Mouse (Mus musculus) embryonic fibroblast, embryonic 13.5 days (primary cell): ENCODE results near the gene Hist1h2ae. TPM values are rescaled to one million over a fixed set of nuclear protein-coding genes. Genes with fewer than 3 reads are reported as not detected.
A peak's percentile ranks its signal among the peaks of the same experiment; 100 is the strongest.

Experiments used
- H3K27ac ChIP-seq: 2 replicates; pipeline ENCODE4 v1.5.1; 2012; ENCODE audit warnings: low read length, control low read depth, inconsistent platforms; ENCODE audit not compliant: insufficient read depth
- H3K4me1 ChIP-seq: 2 replicates; pipeline ENCODE4 v1.6.1; 2011; ENCODE audit warnings: low read length; ENCODE audit not compliant: control insufficient read depth, insufficient read depth
- H3K4me3 ChIP-seq: 2 replicates; pipeline ENCODE4 v1.5.1; 2011; ENCODE audit warnings: mild to moderate bottlenecking, control low read depth, low read length; ENCODE audit not compliant: insufficient read depth
- CTCF ChIP-seq: IDR thresholded peaks from 2 replicates; pipeline ENCODE4 v1.5.1; 2011; ENCODE audit warnings: mild to moderate bottlenecking, control low read depth, low read length, moderate library complexity, borderline replicate concordance; ENCODE audit not compliant: insufficient read depth
- POLR2A ChIP-seq: IDR thresholded peaks from 2 replicates; pipeline ENCODE4 v1.6.1; 2011; ENCODE audit warnings: low read depth, mild to moderate bottlenecking, control low read depth, low read length, moderate library complexity
- polyA plus RNA-seq: library from polyadenylated mRNA; stranded (reverse); fragments of >200 nt; gene quantifications from 2 replicates; pipeline ENCODE4 v1.2.4, GENCODE M21; 2011; ENCODE audit warnings: low read depth; ENCODE audit not compliant: missing spikeins, insufficient read length

Gene Hist1h2ae
- polyA plus RNA-seq, 1 experiment = 6.0 TPM

DNA sequence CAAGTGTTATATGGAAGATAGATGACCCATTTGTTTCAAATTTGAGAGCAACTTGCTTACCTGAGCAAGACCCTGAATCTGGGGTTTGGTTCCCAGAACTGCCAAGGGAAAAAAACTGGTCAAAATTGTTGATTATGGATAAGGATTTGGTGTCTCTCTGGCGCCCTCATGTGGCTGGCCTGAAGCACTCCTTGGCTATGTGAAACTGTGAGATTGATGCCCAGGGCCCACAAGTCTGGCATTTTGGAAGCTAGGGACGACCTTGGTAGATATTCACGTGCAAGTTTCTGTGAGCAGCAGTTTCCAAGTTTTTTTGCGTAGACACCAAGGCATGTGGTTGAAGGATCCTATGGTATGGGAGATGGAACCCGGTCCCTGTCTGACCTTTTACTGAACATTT, 46.4 kb downstream of the Hist1h2ae start:
- H3K4me3 ChIP-seq = no peak overlapping the region
- TF ChIP-seq POLR2A = no peak
- peak; percentile 82; the same call in 1 of the 2 replicates for TF ChIP-seq CTCF
- peaks cover 7% of the 10 kb centered on the region for H3K4me1 ChIP-seq
- H3K27ac ChIP-seq = no peak overlapping the region

DNA sequence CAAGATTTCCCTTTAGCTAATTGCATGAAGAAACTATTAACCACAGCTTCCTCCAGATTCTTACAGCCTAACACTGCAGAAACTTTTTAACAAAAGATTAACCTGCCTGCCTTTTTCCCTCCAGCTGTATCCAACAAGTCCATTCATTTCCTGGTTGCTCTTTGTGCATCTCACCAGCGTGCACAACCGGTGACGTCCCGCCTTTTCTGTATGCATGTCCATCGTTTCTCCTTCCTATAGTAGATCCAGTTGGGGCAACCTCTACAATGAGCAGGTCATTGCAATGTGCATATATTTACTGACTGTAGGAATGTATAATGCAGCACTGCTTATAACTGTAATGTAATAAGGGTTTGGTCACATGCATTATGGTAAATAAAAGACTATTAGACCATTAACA, 47.0 kb downstream of the Hist1h2ae start:
- peaks cover 5% of the 10 kb centered on the region for H3K4me1 ChIP-seq
- TF ChIP-seq CTCF = no peak
- no peak for TF ChIP-seq POLR2A
- H3K4me3 ChIP-seq = no peak overlapping the region
- H3K27ac ChIP-seq = no peak overlapping the region

DNA sequence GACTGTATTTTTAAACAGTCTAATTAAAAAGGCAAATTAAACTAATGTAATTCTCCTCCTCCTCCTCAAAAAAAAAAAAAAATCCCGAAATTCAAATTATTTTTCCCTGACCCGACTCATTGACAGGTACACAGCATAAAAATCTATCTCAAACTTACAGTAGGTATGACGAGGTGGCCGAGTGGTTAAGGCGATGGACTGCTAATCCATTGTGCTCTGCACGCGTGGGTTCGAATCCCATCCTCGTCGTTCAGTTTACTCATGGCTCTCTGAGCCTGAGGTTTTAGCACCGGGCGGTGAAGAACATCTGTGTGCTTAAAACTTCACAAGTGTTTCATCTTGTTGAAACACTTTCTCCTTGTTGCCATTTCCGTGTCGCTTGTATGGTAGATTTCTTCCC, 49.3 kb downstream of the Hist1h2ae start:
- Histone ChIP-seq H3K27ac (no peak overlapping the region), H3K4me1 (no peaks in the 10 kb centered on the region; the same call in 1 of the 2 replicates), H3K4me3 (no peak overlapping the region)
- no peak for TF ChIP-seq POLR2A
- no peak for TF ChIP-seq CTCF

Other genes starting within 250 kb of the Hist1h2ae start
- gene Zfp322a, start 202.0 kb downstream of the Hist1h2ae start, polyA plus RNA-seq = 24.1 and 25.7 TPM in 2 replicates
- gene Abt1, start 147.4 kb downstream of the Hist1h2ae start, polyA plus RNA-seq = 4.2 and 4.7 TPM in 2 replicates
- not detected in 2 replicates for gene Btn1a1, start 105.3 kb downstream of the Hist1h2ae start, polyA plus RNA-seq
- not detected in 2 replicates for gene Btn2a2, start 82.4 kb downstream of the Hist1h2ae start, polyA plus RNA-seq
- gene Hist1h4h, start 40.2 kb downstream of the Hist1h2ae start, polyA plus RNA-seq = 8.1 and 10.5 TPM in 2 replicates
- gene Hist1h2af, start 37.3 kb downstream of the Hist1h2ae start, polyA plus RNA-seq = 12.7 and 20.4 TPM in 2 replicates
- 5.7 TPM in 1 of 2 replicates, not detected in the other for gene Hist1h3g, start 35.8 kb downstream of the Hist1h2ae start, polyA plus RNA-seq
- 1.8 and 4.0 TPM in 2 replicates for gene Hist1h2bh, start 27.8 kb downstream of the Hist1h2ae start, polyA plus RNA-seq
- gene Hist1h3f, start 27.2 kb downstream of the Hist1h2ae start, polyA plus RNA-seq = 0.61 and 0.70 TPM in 2 replicates
- gene Hist1h4f, start 19.6 kb downstream of the Hist1h2ae start, polyA plus RNA-seq = 9.6 and 18.1 TPM in 2 replicates
- 0.83 and 2.7 TPM in 2 replicates for gene Hist1h1d, start 18.0 kb downstream of the Hist1h2ae start, polyA plus RNA-seq
- gene Hist1h3e, start 8.9 kb downstream of the Hist1h2ae start, polyA plus RNA-seq = 2.4 and 3.4 TPM in 2 replicates
- gene Hist1h2bg, start 176 bp upstream of the Hist1h2ae start, polyA plus RNA-seq = 12.6 and 22.6 TPM in 2 replicates
- 5.7 and 6.4 TPM in 2 replicates for gene Hist1h2bf, start 3.0 kb upstream of the Hist1h2ae start, polyA plus RNA-seq
- gene Hist1h2ad, start 3.2 kb upstream of the Hist1h2ae start, polyA plus RNA-seq = 2.9 and 3.0 TPM in 2 replicates
- 2.4 and 5.1 TPM in 2 replicates for gene Hist1h3d, start 4.5 kb upstream of the Hist1h2ae start, polyA plus RNA-seq
- 3.7 and 6.8 TPM in 2 replicates for gene Hist1h4d, start 10.4 kb upstream of the Hist1h2ae start, polyA plus RNA-seq
- gene Hist1h2be, start 49.9 kb upstream of the Hist1h2ae start, polyA plus RNA-seq = 2.2 and 4.1 TPM in 2 replicates
- 3.8 and 8.8 TPM in 2 replicates for gene Hist1h1e, start 51.3 kb upstream of the Hist1h2ae start, polyA plus RNA-seq
- 0.79 and 0.82 TPM in 2 replicates for gene Hist1h2ac, start 112.7 kb upstream of the Hist1h2ae start, polyA plus RNA-seq
- gene Hist1h2bc, start 113.0 kb upstream of the Hist1h2ae start, polyA plus RNA-seq = 55.6 and 62.4 TPM in 2 replicates
- gene Hist1h1t, start 124.6 kb upstream of the Hist1h2ae start, polyA plus RNA-seq = not detected in 2 replicates
- gene Hist1h4c, start 127.2 kb upstream of the Hist1h2ae start, polyA plus RNA-seq = 2.8 and 3.8 TPM in 2 replicates
- 4.6 and 7.9 TPM in 2 replicates for gene Hfe, start 139.6 kb upstream of the Hist1h2ae start, polyA plus RNA-seq
- 69.4 and 72.0 TPM in 2 replicates for gene Hist1h1c, start 167.6 kb upstream of the Hist1h2ae start, polyA plus RNA-seq
- 2.6 and 5.4 TPM in 2 replicates for gene Hist1h3c, start 174.4 kb upstream of the Hist1h2ae start, polyA plus RNA-seq
- 4.2 and 5.7 TPM in 2 replicates for gene Hist1h2bb, start 175.5 kb upstream of the Hist1h2ae start, polyA plus RNA-seq
- gene Hist1h2ab, start 179.9 kb upstream of the Hist1h2ae start, polyA plus RNA-seq = 10.0 and 12.3 TPM in 2 replicates
- 5.6 and 6.3 TPM in 2 replicates for gene Hist1h3b, start 181.0 kb upstream of the Hist1h2ae start, polyA plus RNA-seq
- 7.8 and 12.5 TPM in 2 replicates for gene Hist1h4b, start 185.8 kb upstream of the Hist1h2ae start, polyA plus RNA-seq
- gene Hist1h4a, start 190.0 kb upstream of the Hist1h2ae start, polyA plus RNA-seq = 1.3 and 5.4 TPM in 2 replicates
- gene Hist1h3a, start 191.2 kb upstream of the Hist1h2ae start, polyA plus RNA-seq = 2.0 and 5.5 TPM in 2 replicates
- 2.3 and 7.9 TPM in 2 replicates for gene Hist1h1a, start 192.4 kb upstream of the Hist1h2ae start, polyA plus RNA-seq
- gene Trim38, start 198.7 kb upstream of the Hist1h2ae start, polyA plus RNA-seq = not detected in 2 replicates
- gene Slc17a2, start 235.8 kb upstream of the Hist1h2ae start, polyA plus RNA-seq = not detected in 2 replicates